In genomic region chr5:119670566-119671108, GRCm38 (mm10) we compare ENCODE assay signal across 8 mouse cellular contexts. TPM values are rescaled to one million over a fixed set of nuclear protein-coding genes. Genes with fewer than 3 reads are reported as not detected.
A peak's percentile ranks its signal among the peaks of the same experiment; 100 is the strongest.
DNase-seq lines count a peak whose midpoint lies in the region; ATAC-seq and TF ChIP-seq lines count a peak whose summit lies in the region.

Gene Tbx3 (plus strand): TSS chr5:119670669.

- ATAC-seq in forebrain, embryonic 16.5 days: peak; percentile 94
- ATAC-seq in liver, embryonic 16.5 days (ENCODE audit: low read depth): peak; percentile 87

- 0% methylated on average over 39 of the region's 43 CpGs for WGBS in forebrain, embryonic 16.5 days
- 0% methylated on average over 43 of the region's 43 CpGs for WGBS in liver, embryonic 16.5 days (ENCODE audit: insufficient replicate concordance)
- whole genome bisulfite sequencing in olfactory bulb, adult 2 months: under 1% methylated on average over 41 of the region's 43 CpGs

- intact Hi-C loops in heart, postnatal 14 days (cut with DNase I): loop anchor here (1.0 to 5.0 kb wide), 4 partner anchors 263 to 791 kb away; no protein-coding TSS in a partner anchor

- peak; percentile 50 for DNase-seq in c-Kit-positive CD71-negative TER-119-negative erythroid progenitor cells, embryonic 14.5 days (ENCODE audit: low read depth)
- peak; percentile 89 to 90 for DNase-seq in heart, postnatal 14 days
- DNase-seq in kidney, postnatal 4 days: peak; percentile 91 to 95
- DNase-seq in thymus, postnatal 36 days: peak; percentile 20 to 27

- peaks cover 19% of the 10 kb centered on the region for H3K36me3 ChIP-seq in E14TG2a.4 (ENCODE audit: insufficient read depth, low read length)
- H3K36me3 ChIP-seq in forebrain, embryonic 16.5 days (ENCODE audit: control insufficient read depth, insufficient read depth): no peaks in the 10 kb centered on the region
- no peaks in the 10 kb centered on the region for H3K36me3 ChIP-seq in liver, embryonic 16.5 days (ENCODE audit: control insufficient read depth, insufficient read depth)

- peak within 1 kb of the TSS; percentile 80 for H3K4me3 ChIP-seq in E14TG2a.4 (replicated peaks; ENCODE audit: low read length)
- peak within 1 kb of the TSS; percentile 29 for H3K4me3 ChIP-seq in forebrain, embryonic 16.5 days (replicated peaks; ENCODE audit: low read length)
- peak within 1 kb of the TSS; percentile 49 for H3K4me3 ChIP-seq in liver, embryonic 16.5 days (ENCODE audit: low read depth, low read length)
- H3K4me3 ChIP-seq in olfactory bulb, adult 2 months (ENCODE audit: insufficient read depth, low read depth, low read length): peak within 1 kb of the TSS; percentile 19; the same call in 1 of the 2 replicates

- H3K4me1 ChIP-seq in E14TG2a.4 (replicated peaks; ENCODE audit: low read depth, low read length): peaks cover 85% of the 10 kb centered on the region
- peaks cover 9% of the 10 kb centered on the region for H3K4me1 ChIP-seq in forebrain, embryonic 16.5 days (replicated peaks; ENCODE audit: control insufficient read depth, insufficient read depth, low read length)
- no peaks in the 10 kb centered on the region; the same call in none of the 2 replicates for H3K4me1 ChIP-seq in liver, embryonic 16.5 days (ENCODE audit: control insufficient read depth, low read depth, low read length)
- peaks cover 11% of the 10 kb centered on the region for H3K4me1 ChIP-seq in olfactory bulb, adult 2 months (ENCODE audit: control insufficient read depth, insufficient read depth, low read length)

- no peak for TF ChIP-seq POLR2A in olfactory bulb, adult 2 months (IDR thresholded peaks at IDR 0.05; ENCODE audit: insufficient read depth, low read depth, low read length)

- peak within 1 kb of the TSS; percentile 40; the same call in 1 of the 2 replicates for H3K9ac ChIP-seq in forebrain, embryonic 16.5 days (replicated peaks; ENCODE audit: low read depth, low read length)
- peak within 1 kb of the TSS; percentile 25 for H3K9ac ChIP-seq in liver, embryonic 16.5 days (ENCODE audit: low read depth, low read length)

- no peak within 1 kb of the TSS for H3K27ac ChIP-seq in forebrain, embryonic 16.5 days (ENCODE audit: low read length)
- peak within 1 kb of the TSS; percentile 60 for H3K27ac ChIP-seq in liver, embryonic 16.5 days (ENCODE audit: low read length)
- no peak within 1 kb of the TSS; the same call in 1 of the 2 replicates for H3K27ac ChIP-seq in olfactory bulb, adult 2 months (ENCODE audit: insufficient read depth, low read depth, low read length)

- H3K4me2 ChIP-seq in forebrain, embryonic 16.5 days (ENCODE audit: low read length): peak within 1 kb of the TSS; percentile 53
- H3K4me2 ChIP-seq in liver, embryonic 16.5 days (ENCODE audit: low read depth, low read length): peak within 1 kb of the TSS; percentile 56

- no peak; the same call in 1 of the 2 replicates for TF ChIP-seq CTCF in E14TG2a.4 (conservative IDR thresholded peaks at IDR 0.05; ENCODE audit: low read length)
- 0 out of 2 replicates have a peak, but pooled peaks have one; percentile 26 for TF ChIP-seq CTCF in olfactory bulb, adult 2 months (IDR thresholded peaks at IDR 0.05; ENCODE audit: insufficient read depth, low read depth, low read length)

- H3K27me3 ChIP-seq in E14TG2a.4 (ENCODE audit: insufficient read depth, low read length): peaks cover 90% of the 10 kb centered on the region
- H3K27me3 ChIP-seq in forebrain, embryonic 16.5 days (replicated peaks; ENCODE audit: control insufficient read depth, insufficient read depth, low read length): peaks cover 83% of the 10 kb centered on the region
- H3K27me3 ChIP-seq in liver, embryonic 16.5 days (ENCODE audit: control insufficient read depth, insufficient read depth, low read depth, low read length): peaks cover 94% of the 10 kb centered on the region

- no peaks in the 10 kb centered on the region for H3K9me3 ChIP-seq in E14TG2a.4 (ENCODE audit: low read length)
- H3K9me3 ChIP-seq in forebrain, embryonic 16.5 days (ENCODE audit: control insufficient read depth, low read length): no peaks in the 10 kb centered on the region
- no peaks in the 10 kb centered on the region for H3K9me3 ChIP-seq in liver, embryonic 16.5 days (replicated peaks; ENCODE audit: control insufficient read depth, low read length)

RNA-seq across cellular contexts. Expression of gene Tbx3, which starts in this region (rescaled TPM):
- polyA plus RNA-seq in forebrain, embryonic 16.5 days (2015; fragmentation: Nextera tagmentation; extraction: Ambion mirVana): 2.1 and 3.0 TPM in 2 replicates
- 10 to 100 TPM; 15.1 to 17.8 TPM for total RNA-seq in heart, postnatal 14 days (2021)
- 2.4 and 2.7 TPM in 2 replicates for polyA plus RNA-seq in liver, embryonic 16.5 days (2015; fragmentation: Nextera tagmentation; extraction: Ambion mirVana)
- not detected in 2 replicates for polyA plus RNA-seq in olfactory bulb, adult 2 months (2012; ENCODE audit: insufficient read depth, insufficient read length, low replicate concordance, missing spikeins)

Comparison
In these comparisons a context has a peak if more than half of its experiments do, and no peak if none do; other contexts are left out.
1. H3K4me3 ChIP-seq: peak in every context shown above with its lines; median percentile 80 in E14TG2a.4; 49 in liver, embryonic 16.5 days; 29 in forebrain, embryonic 16.5 days; 19 in olfactory bulb, adult 2 months.
2. DNase-seq: peak in every context shown above with its lines; median percentile 93 in kidney, postnatal 4 days; 90 in heart, postnatal 14 days; 50 in c-Kit-positive CD71-negative TER-119-negative erythroid progenitor cells, embryonic 14.5 days; 24 in thymus, postnatal 36 days.